Mouse (Mus musculus) forebrain, embryonic 16.5 days (tissue): ENCODE measurements at regions not wholly inside any gene's neighbourhood (a gene's known extent, or its start where the extent isn't known, plus 50 kb on each side); places are given as distances from the start of the nearest gene placed in this dataset.

ENCODE experiments used
- ATAC-seq: fragments of 200-750 bp; cut with Nextera tagmentation; 2 replicates; pipeline ENCODE4 v1.8.0; 2017; ENCODE audit warnings: mild to moderate bottlenecking, moderate library complexity
- H3K27ac ChIP-seq: fragments of 300-500 bp; sonication (generic); 2 replicates; pipeline ENCODE4 v1.5.1; 2014; ENCODE audit warnings: low read length, control low read depth
- H3K27me3 ChIP-seq: fragments of 300-500 bp; sonication (generic); replicated peaks from 2 replicates; pipeline ENCODE4 v1.6.1; 2014; ENCODE audit warnings: low read length; ENCODE audit not compliant: control insufficient read depth, insufficient read depth
- H3K36me3 ChIP-seq: fragments of 300-500 bp; sonication (generic); 2 replicates; pipeline ENCODE4 v1.6.1; 2014; ENCODE audit not compliant: control insufficient read depth, insufficient read depth
- H3K4me1 ChIP-seq: fragments of 300-500 bp; sonication (generic); replicated peaks from 2 replicates; pipeline ENCODE4 v1.6.1; 2014; ENCODE audit warnings: low read length; ENCODE audit not compliant: control insufficient read depth, insufficient read depth
- H3K4me2 ChIP-seq: fragments of 300-500 bp; sonication (generic); 2 replicates; pipeline ENCODE4 v1.6.1; 2014; ENCODE audit warnings: mild to moderate bottlenecking, low read length, control low read depth
- H3K4me3 ChIP-seq: fragments of 300-500 bp; sonication (generic); replicated peaks from 2 replicates; pipeline ENCODE4 v1.5.1; 2014; ENCODE audit warnings: mild to moderate bottlenecking, low read length, control low read depth
- H3K9ac ChIP-seq: fragments of 300-500 bp; sonication (generic); replicated peaks from 2 replicates; pipeline ENCODE4 v1.6.1; 2014; ENCODE audit warnings: low read depth, low read length, control low read depth
- H3K9me3 ChIP-seq: fragments of 300-500 bp; sonication (generic); 2 replicates; pipeline ENCODE4 v1.6.1; 2016; ENCODE audit warnings: low read length; ENCODE audit not compliant: control insufficient read depth
- WGBS: fragments of 180-500 bp; shearing (Covaris S2); extraction: QIAGEN DNeasy Blood & Tissue Kit; methylation state at CpG from one replicate; pipeline ENCODE4 v1.1.7; 2014; 5-methylcytosine and 5-hydroxymethylcytosine counted together

DNA sequence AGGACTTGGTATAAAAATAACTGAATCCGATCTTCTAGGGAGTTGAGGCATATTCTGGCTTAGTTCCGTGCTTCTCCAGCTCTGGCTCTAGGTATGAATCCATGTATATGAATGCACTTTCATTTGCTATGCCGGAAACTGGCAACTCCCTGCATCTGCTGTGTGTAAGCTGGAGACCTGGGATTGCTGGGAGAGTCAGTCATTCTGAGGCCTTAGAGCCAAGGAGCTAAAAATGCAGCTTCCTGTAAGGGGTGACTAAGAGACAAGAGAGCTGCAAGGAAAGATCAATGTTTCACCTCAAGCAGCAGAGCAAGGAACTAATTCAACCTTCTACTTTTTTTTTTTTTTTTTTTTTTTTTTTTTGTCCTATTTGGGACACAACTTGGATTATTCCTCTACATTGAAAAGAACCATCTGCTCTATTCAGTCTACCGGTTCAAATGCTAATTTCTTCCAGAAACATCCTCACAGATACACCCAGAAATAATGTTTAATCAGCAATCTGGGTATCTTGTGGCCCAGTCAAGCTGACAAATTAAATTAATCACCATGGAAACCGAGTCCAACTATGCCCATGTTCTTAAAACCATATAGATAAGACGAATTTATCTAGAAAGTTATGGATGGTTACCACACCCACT is 292.2 kb upstream of the Map3k7 start:
- WGBS, result 34% methylated on average over 6 of the region's 6 CpGs
- peak; percentile 86 for ATAC-seq
- H3K4me1 ChIP-seq, result peaks cover 6% of the 10 kb centered on the region
- no peak overlapping the region for H3K4me3 ChIP-seq
- no peaks in the 10 kb centered on the region for H3K36me3 ChIP-seq
- no peaks in the 10 kb centered on the region for H3K27me3 ChIP-seq
- H3K4me2 ChIP-seq, result no peak overlapping the region
- H3K27ac ChIP-seq, result peak overlapping the region; percentile 56
- H3K9me3 ChIP-seq, result no peaks in the 10 kb centered on the region
- no peak overlapping the region for H3K9ac ChIP-seq

DNA sequence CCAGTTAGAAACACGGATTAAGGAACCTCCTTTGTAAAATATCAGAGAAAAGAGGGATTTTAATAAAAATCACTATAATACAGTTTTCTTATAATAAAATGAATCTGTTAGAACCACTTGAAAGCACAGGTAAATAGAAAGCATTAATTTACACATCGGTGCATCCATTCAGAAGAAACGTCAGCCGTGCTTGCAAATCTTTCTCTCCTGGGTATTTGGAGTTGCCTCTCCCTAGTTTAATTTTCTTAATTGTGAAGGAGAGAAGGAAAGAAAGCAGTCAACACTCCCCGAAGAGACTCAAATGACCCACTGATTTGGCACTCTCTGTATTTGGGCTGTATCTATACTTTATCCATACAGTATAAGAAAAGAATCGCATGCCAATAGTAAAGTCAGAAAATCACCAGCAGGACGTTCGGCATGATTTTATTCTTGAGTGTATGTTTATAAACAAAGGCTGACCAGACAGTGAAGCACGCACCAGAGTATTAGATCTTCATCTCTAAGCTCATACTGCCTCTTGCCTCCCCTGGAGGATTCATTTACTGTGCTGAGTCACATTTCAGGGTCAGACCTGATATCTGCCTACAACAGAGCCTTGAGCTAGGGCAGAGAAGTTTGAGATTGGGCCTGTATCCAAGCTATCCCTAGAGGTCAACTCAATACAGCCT is 291.6 kb upstream of the Map3k7 start:
- no peak overlapping the region for H3K4me2 ChIP-seq
- no peak for ATAC-seq
- WGBS, result 30% methylated on average over 9 of the region's 9 CpGs

DNA sequence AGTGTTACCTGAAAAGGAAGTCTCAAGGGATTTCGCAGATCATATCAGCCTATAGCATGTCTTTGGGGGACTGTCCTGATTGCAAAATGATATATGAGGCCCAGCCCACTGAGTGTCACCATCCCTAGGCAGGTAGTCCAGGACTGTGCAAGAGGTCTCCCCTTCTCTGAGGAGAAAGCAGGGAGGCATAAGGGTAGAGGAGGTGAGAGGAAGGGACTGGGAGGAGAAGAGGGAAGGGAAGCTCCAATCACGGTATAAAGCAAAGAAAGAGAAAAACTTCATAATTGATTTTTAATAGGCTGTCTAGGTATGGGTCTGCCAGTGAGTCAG is 291.1 kb upstream of the Map3k7 start:
- WGBS, result 91% methylated on average over 2 of the region's 2 CpGs
- H3K9me3 ChIP-seq, result no peaks in the 10 kb centered on the region
- no peak overlapping the region for H3K4me3 ChIP-seq
- H3K27me3 ChIP-seq, result no peaks in the 10 kb centered on the region
- no peaks in the 10 kb centered on the region for H3K36me3 ChIP-seq
- no peak for ATAC-seq
- no peak overlapping the region for H3K4me2 ChIP-seq
- no peak overlapping the region for H3K9ac ChIP-seq
- peaks cover 6% of the 10 kb centered on the region for H3K4me1 ChIP-seq
- H3K27ac ChIP-seq, result no peak overlapping the region

More for the DNA sequence above, 291.6 kb upstream of the Map3k7 start:
- Histone ChIP-seq H3K27ac (no peak overlapping the region), H3K36me3 (no peaks in the 10 kb centered on the region), H3K9me3 (no peaks in the 10 kb centered on the region), H3K27me3 (no peaks in the 10 kb centered on the region), H3K4me3 (no peak overlapping the region), H3K4me1 (peaks cover 6% of the 10 kb centered on the region), H3K9ac (no peak overlapping the region)

DNA sequence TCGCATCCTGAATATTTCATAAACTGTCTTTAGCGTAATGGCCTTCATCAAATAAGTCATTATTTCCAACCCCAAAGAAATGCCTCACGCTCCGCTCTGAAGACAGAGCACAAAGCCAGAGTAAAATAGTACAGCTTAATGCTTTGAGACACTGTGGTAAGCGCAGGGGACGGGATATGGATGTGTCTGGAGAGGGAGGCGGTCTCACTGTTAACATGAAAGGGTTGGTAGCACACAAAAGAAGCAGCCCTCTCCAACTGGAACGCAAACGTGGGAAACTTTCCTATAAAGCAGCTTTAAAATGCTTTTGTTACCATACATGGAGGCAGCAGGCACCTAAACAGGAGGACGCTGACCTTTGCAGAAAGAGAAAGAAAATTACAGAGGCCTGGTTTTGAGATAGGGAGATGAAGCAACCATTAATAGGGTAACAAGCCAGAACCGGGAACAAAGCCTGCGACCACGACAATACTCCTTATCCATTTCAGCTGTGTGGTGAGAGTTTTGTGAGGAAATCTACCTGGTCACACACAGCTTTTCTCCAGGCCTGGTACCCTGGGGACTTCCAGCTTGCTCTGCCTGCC is 284.8 kb upstream of the Map3k7 start:
- H3K27me3 ChIP-seq, result no peaks in the 10 kb centered on the region
- H3K36me3 ChIP-seq, result no peaks in the 10 kb centered on the region
- WGBS, result 28% methylated on average over 13 of the region's 13 CpGs
- H3K4me2 ChIP-seq, result no peak overlapping the region
- no peak overlapping the region for H3K27ac ChIP-seq
- H3K9me3 ChIP-seq, result no peaks in the 10 kb centered on the region
- peak; percentile 47; the same call in 1 of the 2 replicates for ATAC-seq
- no peak overlapping the region for H3K9ac ChIP-seq
- no peaks in the 10 kb centered on the region for H3K4me1 ChIP-seq
- no peak overlapping the region for H3K4me3 ChIP-seq

DNA sequence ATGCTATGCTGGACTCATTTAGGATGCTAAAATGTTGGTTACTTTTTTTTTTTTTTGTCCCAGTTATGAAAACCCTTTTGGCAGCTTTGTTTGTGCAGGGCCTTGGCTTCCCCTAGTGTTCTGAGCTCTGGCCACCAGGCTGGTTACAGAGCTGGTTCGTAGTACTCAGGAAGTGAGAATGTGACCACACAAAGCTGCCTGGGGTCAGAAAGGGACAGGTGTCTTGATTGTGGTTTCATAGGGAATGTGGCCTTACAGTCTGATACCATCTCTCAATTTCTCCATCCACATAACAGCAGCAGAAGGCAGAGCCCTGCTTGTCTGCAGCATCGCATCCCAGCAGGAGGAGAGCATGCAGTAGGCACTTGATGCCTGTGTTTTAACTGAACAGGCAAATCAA is 282.9 kb upstream of the Map3k7 start:
- H3K9me3 ChIP-seq, result no peaks in the 10 kb centered on the region
- WGBS, result 88% methylated on average over 2 of the region's 2 CpGs
- no peaks in the 10 kb centered on the region for H3K4me1 ChIP-seq
- no peaks in the 10 kb centered on the region for H3K36me3 ChIP-seq
- no peak overlapping the region for H3K4me2 ChIP-seq
- H3K27me3 ChIP-seq, result no peaks in the 10 kb centered on the region
- no peak overlapping the region for H3K27ac ChIP-seq
- H3K4me3 ChIP-seq, result no peak overlapping the region
- H3K9ac ChIP-seq, result no peak overlapping the region
- ATAC-seq, result no peak

DNA sequence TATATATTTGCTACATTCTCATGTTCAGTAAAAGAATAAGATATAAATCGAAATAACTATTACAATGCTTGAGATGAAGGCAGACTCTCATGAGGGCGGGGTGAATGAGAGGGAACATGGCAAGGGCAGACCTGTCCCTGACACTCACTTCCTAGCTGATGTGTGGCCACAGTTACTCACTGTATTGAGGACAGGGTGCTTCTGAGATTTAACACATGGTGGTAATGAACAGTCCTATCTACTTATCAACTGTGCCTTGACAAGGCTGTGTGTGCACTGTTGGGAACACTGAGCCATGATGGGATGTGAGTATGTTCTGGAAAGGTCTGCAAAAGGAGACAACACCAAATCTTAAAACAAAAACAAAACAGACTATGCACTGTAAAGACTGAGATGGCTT is 274.8 kb upstream of the Map3k7 start:
- no peak overlapping the region for H3K9ac ChIP-seq
- no peak overlapping the region for H3K4me3 ChIP-seq
- no peak overlapping the region for H3K4me2 ChIP-seq
- no peaks in the 10 kb centered on the region for H3K36me3 ChIP-seq
- no peaks in the 10 kb centered on the region for H3K9me3 ChIP-seq
- no peak overlapping the region for H3K27ac ChIP-seq
- no peak for ATAC-seq
- H3K4me1 ChIP-seq, result no peaks in the 10 kb centered on the region
- H3K27me3 ChIP-seq, result no peaks in the 10 kb centered on the region
- 90% methylated on average over 2 of the region's 2 CpGs for WGBS

DNA sequence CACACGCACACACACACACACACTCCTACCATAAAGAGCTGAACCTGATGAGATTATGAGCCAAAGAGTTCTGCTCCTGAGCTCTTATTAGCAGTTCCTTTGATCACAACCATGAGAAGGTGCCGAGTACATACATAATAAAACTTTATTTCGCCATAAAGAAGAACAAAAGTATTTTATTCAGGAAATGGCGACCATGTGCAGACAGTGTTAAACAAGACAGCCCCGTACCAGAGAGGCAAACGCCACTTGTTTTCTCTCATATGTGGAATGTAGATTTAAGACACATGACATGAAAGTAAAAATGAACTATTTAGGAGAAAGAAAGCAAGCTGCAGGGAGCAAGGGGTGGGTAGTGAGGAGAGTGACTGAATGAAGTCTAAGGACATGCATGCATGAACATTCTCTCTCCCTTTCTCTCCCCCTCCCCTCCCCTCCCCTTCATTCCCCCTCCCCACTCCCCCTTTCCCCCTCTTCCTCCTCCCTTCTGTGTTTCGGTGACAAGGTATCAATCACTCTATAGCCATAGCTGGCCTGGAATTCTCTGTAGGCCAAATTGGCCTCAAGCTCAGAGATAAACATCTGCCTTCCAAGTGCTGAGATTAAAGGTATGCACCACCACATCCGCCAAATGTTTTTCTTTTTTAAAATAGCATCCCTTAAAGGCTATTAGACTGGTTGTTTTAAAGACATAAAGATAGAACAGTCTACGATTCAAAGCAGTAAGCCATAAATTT is 266.0 kb upstream of the Map3k7 start:
- Histone ChIP-seq H3K4me3 (no peak overlapping the region), H3K27me3 (no peaks in the 10 kb centered on the region), H3K4me2 (no peak overlapping the region), H3K36me3 (no peaks in the 10 kb centered on the region), H3K9me3 (no peaks in the 10 kb centered on the region), H3K9ac (no peak overlapping the region), H3K4me1 (no peaks in the 10 kb centered on the region), H3K27ac (no peak overlapping the region)
- WGBS, result 77% methylated on average over 9 of the region's 9 CpGs
- no peak for ATAC-seq

DNA sequence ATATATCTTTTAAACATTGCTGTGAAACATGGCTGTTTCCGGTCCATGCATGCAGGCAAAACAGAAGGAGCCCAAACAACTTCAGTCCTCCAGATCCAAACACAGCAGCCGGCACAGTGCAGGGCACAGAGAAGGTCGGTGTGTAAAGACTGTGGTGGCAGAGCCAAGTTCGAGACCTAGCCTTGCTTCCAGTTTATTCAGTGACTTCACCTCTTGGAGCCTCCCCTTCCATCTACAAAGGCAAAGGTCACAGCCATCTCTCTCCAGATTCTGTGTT is 265.5 kb upstream of the Map3k7 start:
- 92% methylated on average over 4 of the region's 4 CpGs for WGBS
- H3K9ac ChIP-seq, result no peak overlapping the region
- H3K27ac ChIP-seq, result no peak overlapping the region
- H3K36me3 ChIP-seq, result no peaks in the 10 kb centered on the region
- no peaks in the 10 kb centered on the region for H3K9me3 ChIP-seq
- H3K4me1 ChIP-seq, result no peaks in the 10 kb centered on the region
- no peaks in the 10 kb centered on the region for H3K27me3 ChIP-seq
- no peak overlapping the region for H3K4me3 ChIP-seq
- no peak overlapping the region for H3K4me2 ChIP-seq
- ATAC-seq, result no peak

DNA sequence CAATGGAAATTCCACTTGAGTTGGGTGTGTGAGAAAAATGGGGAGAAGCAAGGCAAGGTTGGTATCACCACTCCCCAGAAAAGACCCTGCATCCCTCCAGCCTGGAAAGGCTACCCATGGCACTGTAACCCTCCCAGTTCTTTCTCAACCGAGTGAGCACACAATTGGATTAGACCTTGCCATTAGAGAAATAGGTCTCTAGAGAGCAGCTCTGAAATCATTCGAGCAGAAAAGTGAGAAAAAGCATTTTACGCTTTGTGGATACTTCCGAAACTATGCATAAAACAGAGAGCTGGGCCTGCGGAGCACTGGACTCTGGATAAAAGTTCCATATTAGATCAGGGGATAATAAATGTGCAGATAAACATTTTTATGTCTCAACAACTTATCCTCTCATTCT is 264.6 kb upstream of the Map3k7 start:
- H3K27ac ChIP-seq, result no peak overlapping the region
- 56% methylated on average over 5 of the region's 5 CpGs for WGBS
- no peaks in the 10 kb centered on the region for H3K4me1 ChIP-seq
- no peaks in the 10 kb centered on the region for H3K9me3 ChIP-seq
- H3K4me3 ChIP-seq, result no peak overlapping the region
- ATAC-seq, result no peak
- no peaks in the 10 kb centered on the region for H3K27me3 ChIP-seq
- H3K9ac ChIP-seq, result no peak overlapping the region
- no peak overlapping the region for H3K4me2 ChIP-seq
- no peaks in the 10 kb centered on the region for H3K36me3 ChIP-seq
